Mouse (Mus musculus): ENCODE results near the gene Sfxn3. TPM values are rescaled to one million over a fixed set of nuclear protein-coding genes. Genes with fewer than 3 reads are reported as not detected.

Gene Sfxn3
- polyA plus RNA-seq, 1 experiment = 90.5 TPM

DNA sequence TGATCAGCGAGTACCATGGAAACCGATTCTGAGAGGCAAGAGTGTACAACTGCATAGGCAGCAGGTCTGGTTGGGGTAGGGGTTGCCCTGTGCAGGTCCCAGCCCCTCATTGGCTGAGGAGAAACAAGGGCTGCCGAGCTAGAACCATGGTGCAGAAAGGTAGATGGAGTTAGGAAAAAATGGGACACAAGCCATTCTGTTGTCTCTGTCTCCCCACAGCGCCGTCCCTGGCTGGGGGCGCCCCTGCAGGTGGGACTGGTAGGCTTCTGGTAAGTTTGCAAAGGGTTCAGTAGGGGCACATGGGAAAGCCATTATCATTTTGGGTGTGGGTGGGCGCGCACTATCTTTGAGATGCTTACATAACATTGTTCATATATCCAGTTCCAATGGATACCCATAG, 6.1 kb downstream of the Sfxn3 start:
- TF ChIP-seq CTCF (IDR thresholded peaks at IDR 0.05; ENCODE audit: borderline replicate concordance, insufficient read depth, low read depth, low read length) (no peak), POLR2A (IDR thresholded peaks at IDR 0.05; ENCODE audit: borderline replicate concordance, insufficient read depth, low read length) (no peak)
- Histone ChIP-seq H3K27me3 (ENCODE audit: control insufficient read depth, insufficient read depth, low read length) (no peaks in the 10 kb centered on the region), H3K4me3 (replicated peaks; ENCODE audit: insufficient read depth, low read depth, low read length) (no peak overlapping the region), H3K4me1 (ENCODE audit: control insufficient read depth, insufficient read depth, low read length) (peaks cover 17% of the 10 kb centered on the region), H3K27ac (ENCODE audit: insufficient read depth, low read length) (no peak overlapping the region)
- DNase-seq = no peak
- 89% methylated on average over 8 of the region's 8 CpGs for WGBS

DNA sequence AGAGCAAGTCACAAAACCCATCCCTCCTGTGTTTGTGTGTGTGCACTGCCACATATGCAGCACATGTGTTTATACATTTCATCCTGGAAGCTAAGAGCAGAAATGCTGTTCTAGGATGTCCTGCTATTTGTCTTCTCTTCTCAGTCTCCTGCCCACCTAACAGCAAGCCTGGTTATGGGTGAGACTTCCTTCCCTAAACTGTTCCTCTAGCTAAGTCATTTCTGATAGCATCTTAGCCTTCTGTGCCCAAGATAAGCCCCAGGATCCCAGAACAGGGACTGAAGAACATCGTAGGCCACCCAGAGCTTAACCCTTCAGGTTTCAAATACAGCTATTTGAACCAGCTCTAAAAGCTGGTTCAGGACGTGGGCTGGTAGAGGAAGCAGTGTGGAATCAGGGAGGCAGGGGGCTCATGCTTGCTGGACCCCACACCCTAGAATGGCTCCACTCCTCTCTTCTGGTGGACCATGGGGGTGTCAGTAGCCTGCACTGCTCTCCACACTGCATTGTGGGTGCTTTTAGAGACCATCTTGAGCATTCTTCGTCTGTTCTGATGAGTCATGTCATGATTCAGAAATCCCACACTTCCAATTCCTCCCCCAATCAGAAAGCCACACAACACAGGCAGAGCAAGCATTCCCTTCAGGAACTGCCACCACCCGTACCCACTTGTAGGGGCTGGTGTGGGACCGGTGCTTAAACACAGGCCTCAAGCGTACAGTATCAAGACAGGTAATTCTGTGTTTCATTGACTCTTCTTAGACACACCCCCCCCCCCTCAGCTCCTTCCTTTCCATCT, 7.8 kb downstream of the Sfxn3 start:
- H3K4me1 ChIP-seq (ENCODE audit: control insufficient read depth, insufficient read depth, low read length) = peaks cover 6% of the 10 kb centered on the region; the same call in 1 of the 2 replicates
- no peak overlapping the region for H3K27ac ChIP-seq (ENCODE audit: insufficient read depth, low read length)
- no peak overlapping the region for H3K4me3 ChIP-seq (replicated peaks; ENCODE audit: insufficient read depth, low read depth, low read length)
- WGBS = 87% methylated on average over 6 of the region's 6 CpGs
- TF ChIP-seq POLR2A (IDR thresholded peaks at IDR 0.05; ENCODE audit: borderline replicate concordance, insufficient read depth, low read length) = no peak
- TF ChIP-seq CTCF (IDR thresholded peaks at IDR 0.05; ENCODE audit: borderline replicate concordance, insufficient read depth, low read depth, low read length) = no peak
- no peak for DNase-seq
- no peaks in the 10 kb centered on the region for H3K27me3 ChIP-seq (ENCODE audit: control insufficient read depth, insufficient read depth, low read length)

DNA sequence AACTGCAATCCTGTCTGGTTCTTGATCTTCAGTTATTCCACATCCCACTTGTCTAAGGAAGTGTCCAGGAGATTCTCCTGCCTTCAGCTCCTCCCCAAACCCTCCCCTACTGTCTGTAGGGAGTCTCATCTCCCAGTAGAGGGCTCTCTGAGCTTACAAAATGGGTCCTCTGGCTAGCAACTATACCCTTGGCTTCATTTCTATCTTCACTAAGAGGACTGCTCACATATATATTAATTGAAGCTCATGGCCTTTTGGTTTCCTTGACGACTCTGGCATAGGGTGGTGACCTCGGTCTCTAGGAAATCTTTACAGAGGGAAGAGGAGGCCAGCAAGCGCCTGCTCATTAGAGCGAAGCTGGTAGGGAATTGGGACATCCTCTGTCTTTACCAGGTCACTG, 9.1 kb downstream of the Sfxn3 start:
- H3K27me3 ChIP-seq (ENCODE audit: control insufficient read depth, insufficient read depth, low read length) = no peaks in the 10 kb centered on the region
- 21% methylated on average over 4 of the region's 4 CpGs for WGBS
- H3K4me3 ChIP-seq (replicated peaks; ENCODE audit: insufficient read depth, low read depth, low read length) = no peak overlapping the region
- no peak overlapping the region for H3K27ac ChIP-seq (ENCODE audit: insufficient read depth, low read length)
- DNase-seq = no peak
- H3K4me1 ChIP-seq (ENCODE audit: control insufficient read depth, insufficient read depth, low read length) = peaks cover 6% of the 10 kb centered on the region; the same call in 1 of the 2 replicates
- TF ChIP-seq POLR2A (IDR thresholded peaks at IDR 0.05; ENCODE audit: borderline replicate concordance, insufficient read depth, low read length) (no peak), CTCF (IDR thresholded peaks at IDR 0.05; ENCODE audit: borderline replicate concordance, insufficient read depth, low read depth, low read length) (peak; percentile 45; the same call in 1 of the 2 replicates)

DNA sequence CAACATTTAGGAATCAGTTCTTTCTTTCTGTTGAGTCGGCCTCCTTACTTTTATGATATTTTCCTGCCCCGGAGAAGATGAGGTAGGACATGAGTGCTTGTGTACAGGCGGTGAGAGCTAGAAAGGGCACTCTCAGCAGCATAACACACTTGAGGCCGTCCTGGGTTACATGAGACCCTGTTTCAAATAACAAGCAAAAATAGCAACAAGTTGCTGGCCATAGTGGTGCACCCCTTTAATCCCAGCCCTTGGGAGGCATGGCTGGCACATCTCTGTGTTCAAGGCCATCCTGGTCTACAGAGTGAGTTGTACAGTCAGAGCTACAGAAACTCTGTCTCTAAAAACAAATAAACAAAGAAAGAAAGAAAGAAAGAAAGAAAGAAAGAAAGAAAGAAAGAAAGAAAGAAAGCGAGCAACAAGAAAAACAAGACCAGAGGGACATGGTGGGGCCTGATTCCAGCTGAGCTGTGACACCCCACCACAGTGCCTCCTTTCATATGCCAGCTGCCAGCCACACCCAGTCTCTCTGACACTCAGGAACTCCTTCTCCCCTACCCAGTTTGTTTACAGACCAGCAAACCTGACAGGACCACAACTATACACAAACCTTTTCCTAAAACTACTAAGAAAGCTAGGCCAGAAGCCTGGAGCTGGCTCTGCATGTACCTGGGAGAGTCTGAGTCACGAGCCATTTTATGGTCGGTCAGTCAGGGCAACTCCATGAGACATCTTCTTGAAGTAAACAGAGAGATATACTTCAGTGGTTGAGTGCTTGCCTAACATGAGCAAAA, 9.8 kb downstream of the Sfxn3 start:
- no peak for DNase-seq
- no peak for TF ChIP-seq CTCF (IDR thresholded peaks at IDR 0.05; ENCODE audit: borderline replicate concordance, insufficient read depth, low read depth, low read length)
- TF ChIP-seq POLR2A (IDR thresholded peaks at IDR 0.05; ENCODE audit: borderline replicate concordance, insufficient read depth, low read length) = 0 out of 2 replicates have a peak, but pooled peaks have one; percentile 2
- Histone ChIP-seq H3K27ac (ENCODE audit: insufficient read depth, low read length) (no peak overlapping the region), H3K4me1 (ENCODE audit: control insufficient read depth, insufficient read depth, low read length) (peaks cover 6% of the 10 kb centered on the region; the same call in 1 of the 2 replicates), H3K4me3 (replicated peaks; ENCODE audit: insufficient read depth, low read depth, low read length) (no peak overlapping the region), H3K27me3 (ENCODE audit: control insufficient read depth, insufficient read depth, low read length) (no peaks in the 10 kb centered on the region)
- 59% methylated on average over 7 of the region's 7 CpGs for WGBS

DNA sequence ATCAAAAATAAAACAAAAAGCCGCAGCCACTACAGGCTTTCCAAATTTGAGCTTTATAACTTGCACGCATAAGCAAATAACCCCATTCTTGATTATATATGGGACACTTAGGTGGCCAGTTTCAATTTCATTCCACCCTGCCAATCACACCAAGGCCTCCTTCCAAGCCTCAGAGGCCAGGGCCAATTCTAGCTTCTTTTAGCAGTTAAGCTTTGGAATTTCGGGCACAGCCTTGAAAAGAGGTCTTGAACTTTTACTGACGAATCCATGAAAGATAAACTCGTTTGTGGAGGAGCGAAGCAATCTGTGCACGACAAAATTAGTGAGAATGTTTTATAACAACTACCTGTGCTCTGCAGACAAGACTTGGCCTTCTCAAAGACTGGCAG, 10.4 kb downstream of the Sfxn3 start:
- no peaks in the 10 kb centered on the region for H3K27me3 ChIP-seq (ENCODE audit: control insufficient read depth, insufficient read depth, low read length)
- TF ChIP-seq POLR2A (IDR thresholded peaks at IDR 0.05; ENCODE audit: borderline replicate concordance, insufficient read depth, low read length) (no peak), CTCF (IDR thresholded peaks at IDR 0.05; ENCODE audit: borderline replicate concordance, insufficient read depth, low read depth, low read length) (no peak)
- H3K27ac ChIP-seq (ENCODE audit: insufficient read depth, low read length) = peak overlapping the region; percentile 92
- peak overlapping the region; percentile 82 for H3K4me3 ChIP-seq (replicated peaks; ENCODE audit: insufficient read depth, low read depth, low read length)
- H3K4me1 ChIP-seq (ENCODE audit: control insufficient read depth, insufficient read depth, low read length) = peaks cover 6% of the 10 kb centered on the region; the same call in 1 of the 2 replicates
- DNase-seq = no peak
- WGBS = 31% methylated on average over 7 of the region's 7 CpGs

DNA sequence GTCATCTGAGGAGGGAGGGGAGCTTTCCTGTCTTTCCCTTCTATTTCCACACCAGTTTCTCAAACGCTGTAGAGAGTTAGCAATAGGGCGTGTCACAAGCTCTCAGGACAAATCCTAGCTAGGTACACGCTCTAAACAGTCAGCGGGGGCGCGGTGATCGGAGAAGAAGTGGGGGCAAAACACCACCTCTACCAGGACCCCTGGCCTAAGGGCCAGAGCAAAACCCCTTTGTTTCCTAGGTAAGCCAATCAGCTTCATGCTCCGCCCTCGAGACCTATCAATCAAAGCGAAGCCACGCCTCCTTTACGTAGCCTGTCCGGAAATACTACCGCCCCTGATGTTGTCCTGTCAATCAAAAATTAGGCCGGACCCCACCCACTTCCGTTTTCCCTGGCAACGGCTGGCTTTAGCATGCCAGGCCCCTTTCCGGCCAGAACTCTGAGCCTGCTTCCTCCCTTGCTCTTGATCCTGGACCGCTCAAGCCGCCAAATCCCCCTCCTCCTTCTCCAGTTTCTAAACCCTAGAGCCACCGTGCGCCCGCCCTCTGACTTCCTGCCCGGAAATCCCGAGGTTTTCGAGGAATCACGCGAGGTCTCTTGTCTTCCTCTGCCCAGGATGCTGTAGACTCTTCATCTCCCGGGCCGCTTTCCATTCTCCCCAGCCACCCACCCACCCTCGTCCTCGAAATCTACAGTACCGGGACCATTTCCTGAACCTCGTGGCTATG, 11.0 kb downstream of the Sfxn3 start:
- TF ChIP-seq CTCF (IDR thresholded peaks at IDR 0.05; ENCODE audit: borderline replicate concordance, insufficient read depth, low read depth, low read length) (no peak), POLR2A (IDR thresholded peaks at IDR 0.05; ENCODE audit: borderline replicate concordance, insufficient read depth, low read length) (peak; percentile 61; the same call in 1 of the 2 replicates)
- peak; percentile 93 for DNase-seq
- H3K27ac ChIP-seq (ENCODE audit: insufficient read depth, low read length) = peak overlapping the region; percentile 96
- under 1% methylated on average over 34 of the region's 34 CpGs for WGBS
- H3K27me3 ChIP-seq (ENCODE audit: control insufficient read depth, insufficient read depth, low read length) = no peaks in the 10 kb centered on the region
- H3K4me3 ChIP-seq (replicated peaks; ENCODE audit: insufficient read depth, low read depth, low read length) = peak overlapping the region; percentile 82
- H3K4me1 ChIP-seq (ENCODE audit: control insufficient read depth, insufficient read depth, low read length) = peaks cover 6% of the 10 kb centered on the region; the same call in 1 of the 2 replicates

DNA sequence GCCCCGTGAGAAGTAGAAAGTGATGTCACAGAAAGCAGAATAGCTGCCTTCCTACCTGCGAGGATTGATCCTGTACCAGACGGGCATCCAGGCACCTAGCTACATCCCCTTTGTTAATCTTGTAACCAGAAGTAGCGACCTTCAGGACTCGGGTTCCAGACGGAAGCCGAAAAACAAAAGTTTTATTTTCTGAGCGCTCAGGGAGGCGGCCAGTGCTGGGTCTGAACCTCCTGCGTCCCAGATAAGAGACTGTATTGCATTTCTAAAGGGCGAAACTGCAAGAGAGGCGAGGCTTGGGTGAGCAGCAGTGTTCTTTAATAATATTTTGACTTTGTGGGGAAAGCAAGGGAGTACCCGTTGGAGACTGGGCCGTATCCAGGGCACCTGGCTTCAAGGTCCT, 11.5 kb downstream of the Sfxn3 start:
- Histone ChIP-seq H3K4me1 (ENCODE audit: control insufficient read depth, insufficient read depth, low read length) (peaks cover 6% of the 10 kb centered on the region; the same call in 1 of the 2 replicates), H3K27ac (ENCODE audit: insufficient read depth, low read length) (peak overlapping the region; percentile 96), H3K4me3 (replicated peaks; ENCODE audit: insufficient read depth, low read depth, low read length) (peak overlapping the region; percentile 82), H3K27me3 (ENCODE audit: control insufficient read depth, insufficient read depth, low read length) (no peaks in the 10 kb centered on the region)
- WGBS = under 1% methylated on average over 14 of the region's 14 CpGs
- TF ChIP-seq POLR2A (IDR thresholded peaks at IDR 0.05; ENCODE audit: borderline replicate concordance, insufficient read depth, low read length) (no peak), CTCF (IDR thresholded peaks at IDR 0.05; ENCODE audit: borderline replicate concordance, insufficient read depth, low read depth, low read length) (no peak)
- DNase-seq = no peak
